Mouse (Mus musculus): ENCODE measurements around the gene Olfr825. TPM values are rescaled to one million over a fixed set of nuclear protein-coding genes. Genes with fewer than 3 reads are reported as not detected.
"Not testable (repeated sequence)": the region's sequence is repeated elsewhere in the genome, so short reads cannot be mapped to it uniquely, and the experiment has no call there.

Olfr825 gene
- total RNA-seq (2021): not detected
- long read RNA-seq, experiment 1: 0 reads
- long read RNA-seq, experiment 2: 0 reads

GRCm38 (mm10) chr10:130166666-130167065 is at the start of gene Olfr825:
TSS of gene Olfr825 (minus strand) at chr10:130166766.
- DNase-seq: no peak
- intact Hi-C loops (cut with DNase I): no loop called here

- DNase-seq: no peak
- intact Hi-C loops (cut with DNase I): no loop called here
Observed at GRCm38 (mm10) chr10:130214303-130214702, 47.7 kb upstream of the Olfr825 start, which contains the start of gene Olfr827. TSS of gene Olfr827 (minus strand) at chr10:130214403.

- no peak for DNase-seq
- intact Hi-C loops (cut with DNase I): no loop called here
Observed at GRCm38 (mm10) chr10:130184086-130184485, 17.5 kb upstream of the Olfr825 start, which contains the start of gene Olfr826. TSS of gene Olfr826 (minus strand) at chr10:130184186.

- intact Hi-C loops (cut with DNase I): no loop called here
- no peak for DNase-seq
Observed at GRCm38 (mm10) chr10:130165196-130165595, 1.4 kb downstream of the Olfr825 start.

GRCm38 (mm10) chr10:130144121-130144520 is 22.4 kb downstream of the Olfr825 start:
- intact Hi-C loops (cut with DNase I): no loop called here

GRCm38 (mm10) chr10:130142481-130142880 is 24.1 kb downstream of the Olfr825 start:
- intact Hi-C loops (cut with DNase I); DNase-seq: not testable (repeated sequence)

More at GRCm38 (mm10) chr10:130144121-130144520, 22.4 kb downstream of the Olfr825 start:
- DNase-seq: no peak

GRCm38 (mm10) chr10:130134811-130135210 is 31.8 kb downstream of the Olfr825 start:
- intact Hi-C loops (cut with DNase I): no loop called here
- DNase-seq: no peak

- DNase-seq; intact Hi-C loops (cut with DNase I): not testable (repeated sequence)
Observed at GRCm38 (mm10) chr10:130129900-130130299, 36.7 kb downstream of the Olfr825 start, which contains the start of gene Olfr824. TSS of gene Olfr824 (minus strand) at chr10:130130000.

GRCm38 (mm10) chr10:130116045-130116444 is 50.5 kb downstream of the Olfr825 start:
- DNase-seq; intact Hi-C loops (cut with DNase I): not testable (repeated sequence)

- intact Hi-C loops (cut with DNase I): not testable (repeated sequence)
Observed at GRCm38 (mm10) chr10:130115283-130115682, 51.3 kb downstream of the Olfr825 start, which contains the start of gene Olfr823. TSS of gene Olfr823 (minus strand) at chr10:130115383.

More at GRCm38 (mm10) chr10:130115283-130115682, 51.3 kb downstream of the Olfr825 start, which contains the start of gene Olfr823:
- DNase-seq: not testable (repeated sequence)

Other genes with a start within 250 kb of the Olfr825 start
- not detected for gene Olfr818, start 217.7 kb downstream of the Olfr825 start, total RNA-seq (2021)
- gene Olfr819, start 199.5 kb downstream of the Olfr825 start, total RNA-seq (2021): not detected
- gene Olfr247, start 190.6 kb downstream of the Olfr825 start, total RNA-seq (2021): not detected
- gene Gm10310, start 181.7 kb downstream of the Olfr825 start, total RNA-seq (2021): not detected
- not detected for gene Olfr820, start 154.1 kb downstream of the Olfr825 start, total RNA-seq (2021)
- gene Olfr821, start 136.4 kb downstream of the Olfr825 start, total RNA-seq (2021): not detected
- not detected for gene Olfr822, start 95.6 kb downstream of the Olfr825 start, total RNA-seq (2021)
- not detected for gene Olfr823, start 51.4 kb downstream of the Olfr825 start, total RNA-seq (2021)
- not detected for gene Olfr824, start 36.8 kb downstream of the Olfr825 start, total RNA-seq (2021)
- not detected for gene Olfr826, start 17.4 kb upstream of the Olfr825 start, total RNA-seq (2021)
- not detected for gene Olfr827, start 47.6 kb upstream of the Olfr825 start, total RNA-seq (2021)
- not detected for gene Neurod4, start 113.5 kb upstream of the Olfr825 start, total RNA-seq (2021)
- under 1 TPM; 0.47 to 0.97 TPM for gene Tespa1, start 156.1 kb upstream of the Olfr825 start, total RNA-seq (2021)
- not detected for gene Vmn2r84, start 227.6 kb upstream of the Olfr825 start, total RNA-seq (2021)

All from gastrocnemius, postnatal 36 days (tissue).